Mouse (Mus musculus) cerebellum, adult 11-12 months (tissue): ENCODE data around the gene Rnf213.
A peak's percentile ranks its signal among the peaks of the same experiment; 100 is the strongest.

Experiments used
- DNase-seq: peaks from one replicate; pipeline ENCODE4 v3.0.0; 2022

The Rnf213 gene

DNA sequence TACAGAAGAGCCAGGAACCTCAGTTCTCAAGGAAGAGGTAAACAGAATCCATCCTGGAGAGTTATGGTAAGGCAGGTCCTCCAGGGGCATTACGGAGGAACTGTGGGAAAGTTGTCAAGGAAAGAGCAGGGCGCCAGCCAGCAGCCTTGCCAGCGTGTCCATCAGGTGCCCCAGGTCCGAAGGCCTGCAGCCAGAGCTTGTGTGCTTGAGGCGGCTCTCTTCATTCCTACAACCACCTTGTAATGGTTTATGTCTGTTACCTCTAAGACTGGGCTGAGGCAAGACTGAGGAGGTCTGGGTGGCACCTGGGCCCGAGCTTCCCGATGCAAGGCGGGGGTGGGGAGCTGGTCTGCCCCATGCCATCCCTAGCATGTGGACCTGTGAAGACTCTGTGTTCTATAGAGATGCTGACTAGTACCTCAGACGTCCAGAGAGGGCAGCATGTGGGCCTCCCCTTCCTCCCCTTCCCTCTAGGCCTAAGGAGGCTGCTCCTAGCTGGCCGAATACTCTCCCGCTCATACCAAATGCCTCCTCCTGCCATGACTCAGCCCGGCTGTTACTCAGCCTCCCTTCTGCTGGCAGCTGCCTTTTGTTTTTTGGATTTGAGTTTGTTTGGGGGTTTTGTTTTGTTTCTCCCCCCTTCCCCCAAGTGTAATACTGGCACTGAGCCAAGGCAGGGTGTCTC is 123.9 kb downstream of the Rnf213 start:
- peak; percentile 73 for DNase-seq

DNA sequence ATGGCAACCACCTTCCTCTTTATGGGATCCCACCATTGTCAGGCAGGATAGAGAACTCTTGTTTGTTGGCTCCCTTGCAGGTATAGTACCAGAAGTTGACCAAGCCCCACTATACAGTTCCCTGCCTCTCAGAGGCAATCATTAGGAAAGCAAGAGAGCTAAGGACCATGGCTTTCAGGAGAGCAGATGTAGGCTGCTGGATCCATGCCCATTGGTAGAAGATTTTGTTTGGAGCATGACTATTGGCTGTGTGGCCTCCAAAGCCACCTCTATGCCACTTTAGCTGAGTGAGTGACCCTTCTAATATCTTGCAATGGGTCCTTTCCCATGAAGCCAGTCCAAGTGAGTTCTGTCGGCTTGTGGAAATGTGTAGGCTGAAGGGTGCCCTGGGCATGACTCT is 126.5 kb downstream of the Rnf213 start:
- no peak for DNase-seq

DNA sequence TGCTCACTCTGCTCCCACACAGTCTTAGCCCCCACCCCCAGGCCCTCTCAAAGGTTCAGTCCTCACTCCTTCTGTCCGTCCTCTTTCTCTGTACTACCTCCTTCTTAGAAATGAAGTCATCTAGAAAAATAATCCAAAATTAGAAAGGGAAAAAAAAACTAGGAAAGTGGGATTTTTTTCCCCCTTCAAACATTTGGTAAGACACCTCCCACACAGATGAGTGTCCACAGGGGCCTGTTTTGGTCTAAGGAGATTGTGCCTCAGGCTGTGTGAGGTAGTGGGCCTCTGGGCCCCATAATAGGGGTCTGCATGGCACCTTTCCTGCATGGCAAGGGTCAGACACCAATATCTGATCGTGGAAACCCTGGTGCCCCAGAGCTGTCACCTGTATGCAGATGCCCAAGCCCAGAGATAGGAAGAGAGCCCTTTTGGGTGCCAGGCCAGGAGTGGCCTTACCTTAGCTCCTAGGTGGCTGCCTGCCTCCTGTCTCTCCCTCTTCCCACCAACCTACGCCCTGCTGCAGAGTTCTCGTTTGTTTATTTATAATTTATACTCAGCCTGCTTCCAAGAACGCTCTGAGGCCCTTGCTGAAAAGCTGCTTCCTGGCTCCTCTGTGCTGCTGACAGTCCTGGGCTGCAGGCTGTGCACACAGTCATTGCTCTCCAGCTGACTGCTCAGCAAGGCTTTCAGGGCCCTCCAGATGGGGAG is 127.3 kb downstream of the Rnf213 start:
- DNase-seq, result no peak

DNA sequence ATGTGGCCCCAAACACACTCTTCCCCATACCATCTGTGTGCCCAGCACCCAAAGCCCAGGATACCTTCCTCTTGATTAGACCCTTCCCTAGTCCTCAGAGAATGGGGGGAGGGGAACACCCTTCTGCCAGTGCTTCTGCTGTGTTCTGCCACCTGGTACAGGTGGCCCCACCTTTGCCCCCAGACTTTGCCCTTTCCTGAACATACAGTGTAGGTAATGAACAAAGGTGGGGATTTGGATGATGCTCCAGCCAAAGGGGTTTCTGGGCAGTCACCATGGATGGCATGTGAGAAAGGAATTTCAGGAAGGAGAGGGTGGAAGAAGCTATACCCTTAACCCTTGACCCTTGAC is 127.8 kb downstream of the Rnf213 start:
- DNase-seq, result peak; percentile 50

DNA sequence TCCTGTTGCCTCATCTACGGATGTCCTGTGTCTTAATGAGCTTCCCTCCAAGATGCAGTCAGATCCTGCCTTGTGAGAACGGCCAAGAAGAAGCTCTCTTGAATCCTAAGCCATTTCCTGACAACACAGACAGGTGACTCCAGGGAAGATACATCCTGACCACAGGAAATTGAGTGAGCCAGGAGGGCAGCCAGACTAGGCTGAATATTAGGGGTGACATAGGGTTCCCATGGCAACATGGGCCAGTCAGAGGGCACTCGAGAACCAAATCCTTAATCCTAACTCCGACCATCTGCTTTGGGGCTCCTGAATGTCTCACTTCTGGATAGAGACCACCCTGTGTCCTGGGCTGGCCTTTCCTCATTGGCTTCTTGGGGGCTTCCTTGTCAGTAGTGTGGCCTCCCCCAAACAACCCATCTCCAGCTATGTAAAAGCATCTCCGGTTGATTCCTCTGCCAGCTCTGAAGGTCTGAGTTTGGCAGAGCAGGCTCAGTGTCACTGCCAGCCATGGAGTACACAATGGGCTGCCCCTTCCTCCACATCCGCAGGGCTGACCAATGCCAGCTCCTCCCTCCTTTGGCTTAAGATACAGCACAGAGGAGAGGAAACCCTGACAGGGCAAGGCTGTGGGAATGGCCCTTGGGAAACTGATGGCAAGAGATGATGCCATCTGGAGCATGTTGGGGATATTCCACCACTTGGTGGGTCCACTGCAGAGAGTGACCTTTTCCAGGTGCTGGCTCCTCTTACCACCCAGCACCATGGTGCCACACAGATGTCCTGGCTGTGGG is 129.2 kb downstream of the Rnf213 start:
- peak; percentile 90 for DNase-seq

DNA sequence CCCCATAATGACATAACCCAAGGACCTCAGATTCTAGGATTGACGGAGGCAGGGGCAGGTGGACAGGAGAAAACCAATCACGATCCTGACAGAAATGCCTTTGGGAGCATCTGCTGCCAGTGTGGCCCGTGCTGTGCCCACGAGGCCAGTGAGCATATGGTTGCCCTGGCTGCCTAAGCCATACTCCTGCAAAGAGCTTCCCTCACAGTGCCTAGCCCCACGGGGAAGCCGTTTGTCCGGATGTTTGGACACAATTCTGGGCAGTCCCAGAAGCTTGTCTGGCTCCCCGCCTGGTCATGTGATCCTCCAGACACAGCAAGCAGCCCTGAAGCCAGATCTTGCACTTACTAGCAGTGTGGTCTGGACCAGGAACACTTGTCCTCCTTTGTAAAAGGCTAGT is 129.9 kb downstream of the Rnf213 start:
- peak; percentile 99 for DNase-seq

DNA sequence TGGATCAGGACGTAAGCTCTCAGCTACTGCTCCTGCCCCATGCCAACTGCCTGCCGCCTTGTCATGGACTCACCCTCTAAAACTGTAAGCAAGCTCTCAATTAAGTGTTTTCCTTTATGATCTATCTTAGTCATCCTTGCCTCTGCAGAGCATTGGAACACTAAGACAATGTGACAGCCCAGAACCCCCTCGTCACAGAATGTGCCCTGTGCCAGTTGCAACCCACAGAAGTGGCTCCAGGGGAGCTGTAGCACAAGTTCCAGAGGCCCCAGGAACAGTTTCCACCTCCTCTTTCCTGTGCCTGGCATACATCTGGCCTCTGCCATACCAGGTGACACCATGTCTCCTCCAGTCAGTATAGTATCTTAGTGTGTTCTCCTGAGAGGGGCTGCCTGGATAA is 130.5 kb downstream of the Rnf213 start:
- DNase-seq, result peak; percentile 55

DNA sequence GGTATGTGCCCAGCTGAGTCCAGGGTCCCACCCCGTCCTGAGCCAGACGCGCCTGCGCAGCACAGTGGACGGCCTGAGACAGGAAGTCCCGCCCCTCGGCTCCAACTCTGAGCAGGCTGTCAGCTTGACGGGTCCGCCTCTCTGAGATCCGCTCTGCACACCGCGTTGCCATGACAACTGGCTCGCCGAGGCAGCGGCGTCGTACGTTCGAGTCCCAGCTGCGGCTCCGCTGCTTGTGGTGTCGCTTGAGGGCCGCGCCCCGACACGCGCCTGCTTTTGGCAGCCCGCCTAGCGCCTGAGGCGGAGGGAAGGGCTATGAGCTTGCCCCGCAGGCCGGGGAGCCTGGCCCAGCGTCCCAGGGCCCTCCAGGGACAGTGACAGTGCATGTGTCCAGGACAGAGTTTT is 131.6 kb downstream of the Rnf213 start:
- peak; percentile 81 for DNase-seq

DNA sequence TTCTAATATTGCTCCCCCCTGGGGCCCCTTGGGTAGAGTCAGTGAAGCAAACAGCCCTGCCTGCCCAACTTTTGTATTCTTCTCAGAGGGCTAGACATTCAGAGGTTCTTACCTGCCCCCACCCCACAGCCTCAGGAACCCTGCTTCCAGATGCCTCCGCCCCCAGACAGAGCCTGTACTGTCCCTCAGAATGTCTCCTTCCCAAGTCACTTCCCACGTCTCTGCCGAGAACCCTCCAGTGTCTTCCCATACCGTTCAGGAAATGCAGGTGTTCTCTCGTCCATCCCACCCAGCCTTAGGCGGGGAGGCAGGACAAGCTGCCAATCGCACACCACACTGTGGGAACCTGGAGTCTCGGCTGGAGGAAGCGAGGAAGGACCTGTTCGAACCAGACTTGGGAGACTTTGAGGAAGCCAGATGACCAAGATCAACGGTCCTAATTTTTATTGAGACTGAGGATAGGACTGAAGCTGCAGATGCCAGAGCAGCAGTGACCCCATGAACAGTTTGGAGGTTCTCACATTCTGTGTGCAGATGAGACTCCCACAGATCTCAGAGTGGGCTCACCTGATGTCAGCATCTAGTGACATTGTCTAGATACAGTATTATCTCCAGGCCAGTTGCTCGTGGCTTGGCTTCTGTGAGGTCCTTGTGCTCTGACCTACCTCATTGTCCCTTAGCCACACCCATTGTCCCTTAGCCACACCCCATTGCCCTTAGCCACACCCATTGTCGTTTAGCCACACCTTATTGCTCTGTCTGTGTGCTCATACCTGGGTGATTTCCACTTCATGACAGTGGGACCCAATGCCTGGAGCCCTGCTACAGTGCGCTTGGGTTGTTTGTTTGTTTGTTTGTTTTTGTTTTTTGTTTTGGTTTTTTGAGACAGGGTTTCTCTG is 133.4 kb downstream of the Rnf213 start:
- no peak for DNase-seq

DNA sequence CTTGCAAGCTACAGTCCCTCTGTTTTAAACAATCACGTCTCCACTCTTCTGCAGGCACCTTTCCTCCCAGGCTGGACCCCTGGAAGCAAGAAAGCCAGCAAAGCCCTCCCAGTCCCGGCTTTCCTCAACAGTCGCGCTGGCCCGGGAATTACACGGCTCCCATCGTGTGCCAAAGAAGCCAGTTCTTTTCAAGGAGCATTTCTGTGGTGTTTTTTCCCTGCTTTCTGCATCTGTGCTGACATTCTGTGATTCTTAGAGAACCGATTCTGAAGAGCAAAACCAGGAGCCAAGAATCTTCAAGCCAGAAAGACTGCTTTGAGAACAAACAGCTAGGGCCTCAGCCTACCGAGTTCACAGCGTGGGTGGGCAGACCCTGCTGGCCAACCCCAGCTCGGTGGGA is 136.0 kb downstream of the Rnf213 start:
- DNase-seq, result no peak

DNA sequence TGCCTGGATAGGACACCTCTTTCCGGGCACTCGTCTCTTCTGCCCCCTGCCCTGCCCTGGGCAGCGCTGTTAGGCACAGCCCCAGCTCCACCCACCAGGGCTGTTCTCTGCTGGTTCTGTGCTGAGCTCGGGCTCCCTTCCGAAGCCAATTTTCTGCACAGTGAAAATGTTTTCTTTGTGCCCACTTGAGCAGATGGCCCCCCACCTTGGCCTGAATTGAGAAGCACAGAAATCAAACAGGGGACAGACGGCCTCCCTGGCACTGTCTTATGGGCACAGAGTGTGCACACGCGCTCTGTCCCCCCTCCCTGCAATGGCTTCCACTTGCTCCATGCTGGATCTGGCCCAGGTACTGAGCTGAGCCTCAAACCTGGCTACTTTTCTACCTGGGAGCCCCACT is 139.6 kb downstream of the Rnf213 start:
- DNase-seq, result peak; percentile 92

DNA sequence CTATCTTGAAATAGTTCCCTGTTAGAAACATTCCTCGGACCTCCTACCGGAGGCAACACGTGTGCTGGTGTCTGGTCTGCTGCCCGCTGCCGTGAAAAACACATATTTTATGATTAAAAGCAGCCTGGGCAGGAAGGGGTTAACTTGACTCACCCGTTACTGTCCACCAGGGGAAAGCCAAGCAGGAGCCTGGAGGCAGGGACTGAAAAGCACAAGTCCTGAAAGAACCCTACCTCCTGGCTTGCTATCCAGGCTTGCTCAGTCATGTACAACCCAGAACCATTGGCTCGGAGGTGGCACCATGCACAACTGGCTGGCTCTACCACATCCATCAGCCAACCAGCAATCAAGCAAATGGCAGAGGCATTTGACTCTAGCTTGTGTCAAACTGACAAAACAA is 140.8 kb downstream of the Rnf213 start:
- no peak for DNase-seq
